Mouse (Mus musculus): ENCODE measurements around the gene Grip2. TPM values are rescaled to one million over a fixed set of nuclear protein-coding genes. Genes with fewer than 3 reads are reported as not detected.

Gene Grip2
- total and polyA plus RNA-seq, 3 experiments: 0.07 TPM; not detected in 2

DNA sequence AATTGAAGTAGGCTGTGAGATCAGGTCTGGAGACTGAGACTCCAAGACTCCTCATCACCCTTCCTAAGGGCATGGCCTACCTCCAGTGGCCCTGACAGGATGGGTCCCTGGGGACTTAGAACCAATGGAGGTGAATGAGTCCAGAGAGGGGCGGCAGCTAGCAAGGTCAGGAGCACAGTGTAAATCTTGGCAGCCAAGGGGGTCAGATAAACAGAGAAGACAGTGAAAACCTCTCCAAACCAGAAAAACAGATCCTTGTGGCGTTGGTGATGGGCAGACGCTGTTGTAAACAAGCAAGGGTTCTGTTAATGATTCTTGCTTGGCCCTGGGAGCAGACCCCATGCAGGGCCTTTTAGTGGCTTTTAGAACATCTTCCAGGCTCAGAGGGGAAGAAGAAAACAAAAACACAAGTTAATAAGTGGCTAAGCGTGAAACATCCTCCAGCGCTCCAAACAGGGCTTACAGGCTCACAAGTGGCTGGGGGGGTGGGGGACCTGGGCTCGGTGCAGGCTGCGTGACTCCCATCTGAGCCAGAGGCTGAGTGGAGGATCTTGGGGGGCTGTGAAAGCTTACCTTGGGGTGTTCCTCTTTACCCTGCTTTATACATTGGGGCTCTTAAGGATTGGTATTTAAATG lies 81.0 kb downstream of the Grip2 start:
- no peak for DNase-seq (ENCODE audit: extremely low read depth)
- TF ChIP-seq SMC3 (IDR thresholded peaks at IDR 0.05; ENCODE audit: low read depth, low read length): no peak
- no peak for TF ChIP-seq ELF1 (IDR thresholded peaks at IDR 0.05; ENCODE audit: low read depth, low read length)
- TF ChIP-seq KAT2A (IDR thresholded peaks at IDR 0.05; ENCODE audit: insufficient replicate concordance, low read length): no peak
- no peak for TF ChIP-seq CHD2 (IDR thresholded peaks at IDR 0.05; ENCODE audit: low read length)
- TF ChIP-seq CTCF (conservative IDR thresholded peaks at IDR 0.05 in 1 of 2, IDR thresholded peaks at IDR 0.05 in 1 of 2; ENCODE audit: low read depth in 2 of 2, low read length in 2 of 2): no peak
- no peak for TF ChIP-seq MEF2A (IDR thresholded peaks at IDR 0.05; ENCODE audit: borderline replicate concordance, low read depth, low read length)
- TF ChIP-seq ETS1 (conservative IDR thresholded peaks at IDR 0.05; ENCODE audit: low read depth, low read length): no peak
- TF ChIP-seq EP300 (IDR thresholded peaks at IDR 0.05; ENCODE audit: low read length): no peak
- TF ChIP-seq MAX (IDR thresholded peaks at IDR 0.05; ENCODE audit: low read length): no peak
- no peak for TF ChIP-seq MYC (IDR thresholded peaks at IDR 0.05; ENCODE audit: low read depth, low read length)
- no peak for TF ChIP-seq POLR2A (IDR thresholded peaks at IDR 0.05; ENCODE audit: low read depth, low read length)
- no peak for TF ChIP-seq CHD1 (IDR thresholded peaks at IDR 0.05; ENCODE audit: low read depth, low read length)
- TF ChIP-seq USF1 (IDR thresholded peaks at IDR 0.05; ENCODE audit: low read depth, low read length): no peak
- no peak for TF ChIP-seq ZNF384 (IDR thresholded peaks at IDR 0.05; ENCODE audit: low read depth, low read length)
- no peak for TF ChIP-seq GABPA (IDR thresholded peaks at IDR 0.05; ENCODE audit: insufficient replicate concordance, low read depth, low read length)
- H3K9ac ChIP-seq (ENCODE audit: insufficient read depth, low read depth): no peak overlapping the region
- H3K79me2 ChIP-seq (replicated peaks; ENCODE audit: control insufficient read depth, extremely low read depth, insufficient read depth, poor library complexity, severe bottlenecking): no peaks in the 10 kb centered on the region
- 0 out of 4 replicates have a peak, but pooled peaks cover 0 to under 1% of the 10 kb centered on the region in 2 experiments for H3K4me1 ChIP-seq (ENCODE audit: control insufficient read depth in 1 of 2, insufficient read depth in 2 of 2)
- dilution Hi-C loops (cut with MboI; ENCODE audit: extremely low pct_ligation_motif_present, extremely low pct_unique_long_range_greater_than_20kb, low sequenced_read_pairs) (no loop called here), in situ Hi-C loops (cut with MboI; ENCODE audit: low pct_ligation_motif_present, low pct_unique_long_range_greater_than_20kb, low sequenced_read_pairs) (loop anchor here (5.0 to 10.0 kb wide), 2 partner anchors 71 to 229 kb away; partner anchors contain the start of genes Lsm3 and Xpc)
- peaks cover 20 to 96% of the 10 kb centered on the region in 2 experiments for H3K36me3 ChIP-seq (replicated peaks in 1 of 2; ENCODE audit: control insufficient read depth in 1 of 2, insufficient read depth in 1 of 2, low read length in 1 of 2)
- no peaks in the 10 kb centered on the region for H3K9me3 ChIP-seq (replicated peaks; ENCODE audit: low read length)
- no peak overlapping the region for H3K4me3 ChIP-seq (replicated peaks in 1 of 3; ENCODE audit: low read depth in 2 of 3, low read length in 2 of 3, poor library complexity in 1 of 3)
- H3K27ac ChIP-seq (ENCODE audit: insufficient read depth, low read depth): no peak overlapping the region
- no peak overlapping the region for H3K4me2 ChIP-seq (ENCODE audit: insufficient read depth, low read depth, poor library complexity, severe bottlenecking)
- no peaks in the 10 kb centered on the region for H3K27me3 ChIP-seq (replicated peaks)

- no peak for TF ChIP-seq POLR2AphosphoS2 (IDR thresholded peaks at IDR 0.05; ENCODE audit: low read depth, low read length)
- TF ChIP-seq TBP (conservative IDR thresholded peaks at IDR 0.05; ENCODE audit: low read depth, low read length): no peak
- TF ChIP-seq JUND (conservative IDR thresholded peaks at IDR 0.05; ENCODE audit: low read depth, low read length): no peak
- no peak for TF ChIP-seq SMC3 (IDR thresholded peaks at IDR 0.05; ENCODE audit: low read depth, low read length)
- TF ChIP-seq GABPA (IDR thresholded peaks at IDR 0.05; ENCODE audit: insufficient replicate concordance, low read depth, low read length): no peak
- TF ChIP-seq SIN3A (IDR thresholded peaks at IDR 0.05; ENCODE audit: low read length): no peak
- TF ChIP-seq ELF1 (IDR thresholded peaks at IDR 0.05; ENCODE audit: low read depth, low read length): no peak
- TF ChIP-seq CTCF (conservative IDR thresholded peaks at IDR 0.05 in 1 of 2, IDR thresholded peaks at IDR 0.05 in 1 of 2; ENCODE audit: low read depth in 2 of 2, low read length in 2 of 2): no peak
- no peak for TF ChIP-seq CHD1 (IDR thresholded peaks at IDR 0.05; ENCODE audit: low read depth, low read length)
- TF ChIP-seq MXI1 (IDR thresholded peaks at IDR 0.05; ENCODE audit: low read depth, low read length): no peak
- no peak for TF ChIP-seq RAD21 (IDR thresholded peaks at IDR 0.05; ENCODE audit: low read depth, low read length)
- TF ChIP-seq NELFE (IDR thresholded peaks at IDR 0.05; ENCODE audit: low read depth, low read length): no peak
- no peak for TF ChIP-seq EP300 (IDR thresholded peaks at IDR 0.05; ENCODE audit: low read length)
- dilution Hi-C loops (cut with MboI; ENCODE audit: extremely low pct_ligation_motif_present, extremely low pct_unique_long_range_greater_than_20kb, low sequenced_read_pairs) (no loop called here), in situ Hi-C loops (cut with MboI; ENCODE audit: low pct_ligation_motif_present, low pct_unique_long_range_greater_than_20kb, low sequenced_read_pairs) (loop anchor here (5.0 to 10.0 kb wide), 2 partner anchors 70 to 228 kb away; partner anchors contain the start of genes Lsm3 and Xpc)
- Histone ChIP-seq H3K36me3 (replicated peaks in 1 of 2; ENCODE audit: control insufficient read depth in 1 of 2, insufficient read depth in 1 of 2, low read length in 1 of 2) (peaks cover 14 to 96% of the 10 kb centered on the region in 2 experiments), H3K9ac (ENCODE audit: insufficient read depth, low read depth) (no peak overlapping the region), H3K4me3 (replicated peaks in 1 of 3; ENCODE audit: low read depth in 2 of 3, low read length in 2 of 3, poor library complexity in 1 of 3) (no peak overlapping the region), H3K4me2 (ENCODE audit: insufficient read depth, low read depth, poor library complexity, severe bottlenecking) (no peak overlapping the region), H3K4me1 (ENCODE audit: control insufficient read depth in 1 of 2, insufficient read depth in 2 of 2) (peaks cover 0 to 6% of the 10 kb centered on the region in 2 experiments; a peak in 1 of 4 replicates), H3K79me2 (replicated peaks; ENCODE audit: control insufficient read depth, extremely low read depth, insufficient read depth, poor library complexity, severe bottlenecking) (no peaks in the 10 kb centered on the region), H3K27ac (ENCODE audit: insufficient read depth, low read depth) (no peak overlapping the region), H3K9me3 (replicated peaks; ENCODE audit: low read length) (no peaks in the 10 kb centered on the region), H3K27me3 (replicated peaks) (no peaks in the 10 kb centered on the region)
- DNase-seq (ENCODE audit: extremely low read depth): no peak
These were observed 81.8 kb downstream of the Grip2 start for GRCm38 (mm10) chr6:91745246-91745645.

Measured in CH12.LX (cell line).